Mouse (Mus musculus) heart, postnatal 14 days (tissue): ENCODE measurements around the gene Arpc1a. TPM values are rescaled to one million over a fixed set of nuclear protein-coding genes. Genes with fewer than 3 reads are reported as not detected.
"Not testable (repeated sequence)": the region's sequence is repeated elsewhere in the genome, so short reads cannot be mapped to it uniquely, and the experiment has no call there.

Experiments
- DNase-seq, 2 experiments: peaks; one replicate each; pipeline ENCODE4 v3.0.0; 2021 to 2022
- intact Hi-C: fragments of 180-260 bp; cut with DNase I; formaldehyde crosslinking; loops from one replicate; pipeline ENCODE4 v1.15.1; 2025
- long read RNA-seq, 2 experiments: library from polyadenylated mRNA; stranded (forward); transcript quantifications; one replicate each; pipeline ENCODE4 v2.0.0; 2021
- total RNA-seq, 2 experiments: library from RNA; stranded (reverse); gene quantifications; 2 replicates each; pipeline ENCODE4 v1.2.3; 2021

Gene Arpc1a
- total RNA-seq: 10 to 100 TPM; 63.3 to 67.2 TPM
- long read RNA-seq, experiment 1, transcript Arpc1a-201 (10 exons, 1,632 nt): major isoform, 90 of 125 reads
- long read RNA-seq, experiment 1, partial matches to known transcripts: 31 of 125 reads
- long read RNA-seq, experiment 1, other reads (novel, unspliced or antisense): 4 of 125 reads
- long read RNA-seq, experiment 2, transcript Arpc1a-201 (10 exons, 1,632 nt): major isoform, 83 of 110 reads
- long read RNA-seq, experiment 2, partial matches to known transcripts: 26 of 110 reads
- long read RNA-seq, experiment 2, other reads (novel, unspliced or antisense): 1 of 110 reads

GRCm38 (mm10) chr5:145083632-145084451, at the start of gene Arpc1a, which contains the start of gene Kpna7:
TSS of gene Arpc1a (plus strand) at chr5:145083830.
TSS of gene Kpna7 (minus strand) at chr5:145084030.
- peak; percentile 96 to 97 for DNase-seq
- intact Hi-C loops: loop anchor here (2.0 kb wide), 1 partner anchor 31 kb away; the partner anchor contains the start of gene Arpc1b

- intact Hi-C loops: no loop called here
- peak in 1 of 2 experiments; percentile 11 for DNase-seq
These were observed 42.0 kb upstream of the Arpc1a start for GRCm38 (mm10) chr5:145041628-145042027.

GRCm38 (mm10) chr5:145042690-145043089, 40.9 kb upstream of the Arpc1a start, which contains the start of gene 1700018F24Rik:
TSS of gene 1700018F24Rik (plus strand) at chr5:145042990.
- intact Hi-C loops, DNase-seq: not testable (repeated sequence)

- DNase-seq, intact Hi-C loops: not testable (repeated sequence)
These were observed 29.4 kb upstream of the Arpc1a start for GRCm38 (mm10) chr5:145054187-145054586.

GRCm38 (mm10) chr5:145057907-145058306, 25.7 kb upstream of the Arpc1a start:
- no peak for DNase-seq

GRCm38 (mm10) chr5:145058722-145059121, 24.9 kb upstream of the Arpc1a start:
- intact Hi-C loops: no loop called here
- no peak for DNase-seq

More at GRCm38 (mm10) chr5:145057907-145058306, 25.7 kb upstream of the Arpc1a start:
- intact Hi-C loops: no loop called here

- DNase-seq: no peak
These were observed 24.1 kb upstream of the Arpc1a start for GRCm38 (mm10) chr5:145059524-145059923.

GRCm38 (mm10) chr5:145064765-145065340, 18.8 kb upstream of the Arpc1a start:
- intact Hi-C loops: loop anchor here (5.0 kb wide), 1 partner anchor 48 kb away; no protein-coding TSS in a partner anchor
- no peak for DNase-seq

More at GRCm38 (mm10) chr5:145059524-145059923, 24.1 kb upstream of the Arpc1a start:
- intact Hi-C loops: no loop called here

- no peak for DNase-seq
- intact Hi-C loops: loop anchor here (5.0 kb wide), 1 partner anchor 52 kb away; no protein-coding TSS in a partner anchor
These were observed 14.8 kb upstream of the Arpc1a start for GRCm38 (mm10) chr5:145068863-145069262.

GRCm38 (mm10) chr5:145069707-145070106, 13.9 kb upstream of the Arpc1a start:
- intact Hi-C loops: loop anchor here (5.0 to 10.0 kb wide), 3 partner anchors 52 to 195 kb away; no protein-coding TSS in a partner anchor
- peak; percentile 74 to 84 for DNase-seq

- intact Hi-C loops: loop anchor here (5.0 to 10.0 kb wide), 2 partner anchors 69 to 197 kb away; no protein-coding TSS in a partner anchor
- DNase-seq: no peak
These were observed 12.3 kb upstream of the Arpc1a start for GRCm38 (mm10) chr5:145071342-145071741.

GRCm38 (mm10) chr5:145075081-145075480, 8.5 kb upstream of the Arpc1a start:
- no peak for DNase-seq
- intact Hi-C loops: loop anchor here (10.0 kb wide), 1 partner anchor 200 kb away; no protein-coding TSS in a partner anchor

- DNase-seq: no peak
- intact Hi-C loops: no loop called here
These were observed 1.6 kb upstream of the Arpc1a start for GRCm38 (mm10) chr5:145081866-145082613.

- intact Hi-C loops, DNase-seq: not testable (repeated sequence)
These were observed 429 bp upstream of the Arpc1a start for GRCm38 (mm10) chr5:145083201-145083600.

- no peak for DNase-seq
- intact Hi-C loops: loop anchor here (2.0 kb wide), 1 partner anchor 30 kb away; the partner anchor contains the start of gene Arpc1b
These were observed 1.2 kb downstream of the Arpc1a start for GRCm38 (mm10) chr5:145084822-145085221.

GRCm38 (mm10) chr5:145088186-145088585, 4.6 kb downstream of the Arpc1a start:
- no peak for DNase-seq
- intact Hi-C loops: no loop called here

GRCm38 (mm10) chr5:145089878-145090277, 6.2 kb downstream of the Arpc1a start:
- intact Hi-C loops: no loop called here

GRCm38 (mm10) chr5:145096195-145096594, 12.6 kb downstream of the Arpc1a start:
- intact Hi-C loops: no loop called here
- no peak for DNase-seq

More at GRCm38 (mm10) chr5:145089878-145090277, 6.2 kb downstream of the Arpc1a start:
- no peak for DNase-seq

- no peak for DNase-seq
- intact Hi-C loops: no loop called here
These were observed 14.8 kb downstream of the Arpc1a start for GRCm38 (mm10) chr5:145098340-145098821.
